Mouse (Mus musculus): ENCODE results near the gene Plet1.

The Plet1 gene

GRCm38 (mm10) chr9:50496151-50496505, 1.8 kb downstream of the Plet1 start:
- DNase-seq = no peak

GRCm38 (mm10) chr9:50496546-50496945, 2.2 kb downstream of the Plet1 start:
- no peak for DNase-seq

DNA sequence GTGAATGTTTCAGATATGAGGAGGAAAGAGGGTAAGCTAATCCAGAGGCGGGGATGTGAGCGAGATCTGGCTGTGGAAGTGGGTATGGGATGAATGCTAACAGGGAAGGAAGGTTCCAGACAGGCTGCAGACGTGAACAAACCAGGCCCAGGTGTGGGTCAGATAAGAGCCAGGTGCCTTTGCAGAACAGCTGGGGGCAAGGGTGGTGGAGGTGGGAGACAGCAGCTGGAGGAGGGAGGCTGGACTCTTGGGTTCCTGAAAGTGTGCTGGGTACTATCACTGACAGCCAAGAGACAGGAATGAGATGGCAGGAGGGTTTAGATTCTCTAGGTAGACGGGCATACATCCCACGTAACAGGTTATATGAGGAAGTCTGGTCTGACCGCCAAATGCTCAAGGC, 2.8 kb downstream of the Plet1 start:
- no peak for DNase-seq

DNA sequence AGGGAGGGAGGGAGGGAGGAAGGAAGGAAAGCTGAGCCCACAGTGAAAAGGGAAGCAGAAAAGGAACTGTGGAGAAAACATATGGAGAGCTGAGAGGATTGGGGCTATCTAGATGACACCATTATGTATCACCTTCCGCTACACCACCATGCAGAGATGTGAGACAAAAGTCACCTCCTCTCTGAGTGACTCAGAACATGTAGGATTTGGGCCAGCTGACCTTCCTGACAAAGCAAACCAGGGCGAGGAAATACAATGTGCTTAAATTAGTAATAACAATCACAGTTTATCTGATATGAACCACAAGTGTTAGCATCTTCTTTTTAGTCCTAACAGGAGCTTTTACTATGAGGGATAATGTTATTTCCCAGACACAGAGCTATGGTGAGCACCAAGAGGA, 3.2 kb downstream of the Plet1 start:
- no peak for DNase-seq

DNA sequence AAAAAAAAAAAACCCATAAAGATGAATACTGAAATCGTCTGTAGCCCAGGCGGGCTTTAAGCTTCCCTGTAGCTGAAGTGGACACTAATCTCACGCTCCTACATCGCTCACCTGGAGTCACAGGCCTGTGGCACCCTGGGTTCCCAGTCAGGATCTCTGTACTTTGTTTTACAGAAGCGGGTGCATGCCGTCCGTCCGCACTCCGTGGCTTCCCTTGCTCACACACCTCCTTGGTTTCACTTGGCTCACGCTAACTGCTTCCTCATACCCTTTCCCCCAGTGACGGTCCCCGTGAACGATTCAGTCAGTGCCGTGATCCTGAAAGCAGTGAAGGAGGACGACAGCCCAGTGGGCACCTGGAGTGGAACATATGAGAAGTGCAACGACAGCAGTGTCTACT, 4.5 kb downstream of the Plet1 start:
- no peak for DNase-seq

GRCm38 (mm10) chr9:50499781-50500180, 5.5 kb downstream of the Plet1 start:
- DNase-seq = no peak

- DNase-seq = no peak
Observed at GRCm38 (mm10) chr9:50500467-50500973, 6.2 kb downstream of the Plet1 start.

- no peak for DNase-seq
Observed at GRCm38 (mm10) chr9:50500974-50501501, 6.7 kb downstream of the Plet1 start.

DNA sequence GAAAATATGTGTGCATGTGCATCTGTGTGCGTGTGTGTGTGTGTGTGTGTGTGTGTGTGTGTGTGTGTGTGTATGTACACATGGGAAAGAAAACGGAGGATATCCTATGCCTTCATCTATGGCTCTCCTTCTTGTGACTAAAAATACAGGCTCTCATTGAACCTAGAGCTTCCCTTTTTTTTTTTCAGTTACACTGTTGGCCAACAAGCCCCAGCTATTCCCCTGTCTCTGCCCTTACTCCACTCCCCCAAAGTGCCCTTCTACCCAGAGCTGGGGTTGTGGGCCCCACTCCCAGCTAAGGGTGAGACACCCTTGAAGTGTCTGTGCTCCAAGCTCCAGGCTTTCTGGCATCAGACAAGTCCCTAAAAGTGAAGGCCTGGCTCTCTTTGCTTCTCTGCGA, 8.6 kb downstream of the Plet1 start:
- DNase-seq = no peak

DNA sequence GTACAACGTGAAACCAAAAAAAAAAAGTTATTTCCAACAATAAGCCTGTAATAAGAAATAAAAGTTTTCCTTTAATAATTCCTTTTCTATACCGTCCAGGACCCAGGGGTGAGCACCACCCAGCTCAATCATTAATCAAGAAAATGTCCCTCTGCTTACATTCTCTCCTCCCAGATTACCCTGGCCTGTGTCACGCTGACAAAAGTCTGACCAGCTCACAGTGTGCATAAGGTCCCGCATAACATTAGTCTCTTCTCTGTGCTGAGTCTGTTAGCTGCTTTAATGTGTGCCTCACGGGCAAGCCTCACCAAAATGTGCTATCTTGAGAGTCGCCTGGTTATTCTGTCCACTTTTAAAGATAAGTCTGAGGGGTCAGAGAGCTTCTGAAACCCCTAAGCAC, 11.1 kb downstream of the Plet1 start:
- DNase-seq = no peak

DNA sequence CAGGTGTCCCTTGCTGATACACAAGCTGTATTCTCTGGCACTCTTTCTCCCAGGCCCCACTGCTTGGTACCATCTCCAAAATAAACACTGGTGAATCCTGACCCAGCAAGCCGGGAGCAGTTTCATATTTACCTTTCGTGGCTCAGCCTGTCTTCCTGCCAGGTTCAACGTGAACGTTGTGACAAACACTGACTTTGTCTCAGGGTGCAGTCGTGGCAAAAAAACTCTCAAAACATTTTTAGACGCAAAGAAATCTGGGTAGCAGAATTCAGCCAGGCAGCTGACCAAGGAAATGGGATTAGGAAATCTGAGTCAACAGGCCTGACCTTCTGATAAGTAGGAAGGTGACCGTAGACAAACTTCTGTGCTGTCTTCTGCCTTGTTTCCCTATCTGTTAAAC, 13.2 kb downstream of the Plet1 start:
- no peak for DNase-seq

DNA sequence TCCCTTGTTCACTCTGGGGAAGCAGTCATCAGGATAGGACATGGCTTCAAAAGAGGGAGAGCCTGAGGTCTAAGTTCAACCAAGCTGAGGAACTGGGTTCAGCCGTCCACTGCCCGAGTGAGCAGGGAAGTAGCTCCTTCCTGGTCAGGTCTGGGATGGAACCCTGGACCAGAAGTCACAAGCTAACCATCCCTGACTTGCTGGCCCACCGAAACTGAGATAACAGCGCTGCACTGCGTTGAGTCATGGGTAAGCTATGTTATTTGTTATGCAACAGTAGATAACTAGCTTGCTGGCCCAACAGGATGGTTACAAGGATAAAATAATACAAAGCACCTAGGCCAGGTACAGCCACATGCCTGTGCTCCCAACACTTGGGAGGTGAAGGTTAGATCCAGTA, 21.1 kb downstream of the Plet1 start:
- DNase-seq = no peak

DNA sequence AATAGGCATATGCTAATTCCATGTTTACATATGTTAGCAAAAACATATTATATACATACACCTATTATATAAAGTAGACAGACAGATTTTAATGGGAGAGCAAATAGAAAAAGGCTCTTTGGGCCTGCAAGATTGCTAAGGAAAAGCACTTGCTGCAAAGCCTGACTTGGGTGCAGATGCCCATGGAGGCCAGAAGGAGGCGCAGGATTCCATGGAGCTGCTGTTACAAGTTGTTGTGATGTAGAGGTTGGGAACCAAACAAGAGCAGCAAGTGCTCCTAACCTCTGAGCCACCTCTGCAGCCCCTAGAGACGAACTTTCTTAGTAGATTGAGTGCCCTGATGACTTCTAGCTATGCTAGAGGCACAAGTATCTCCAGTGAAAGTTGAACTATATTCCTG, 24.5 kb downstream of the Plet1 start:
- DNase-seq = no peak

DNA sequence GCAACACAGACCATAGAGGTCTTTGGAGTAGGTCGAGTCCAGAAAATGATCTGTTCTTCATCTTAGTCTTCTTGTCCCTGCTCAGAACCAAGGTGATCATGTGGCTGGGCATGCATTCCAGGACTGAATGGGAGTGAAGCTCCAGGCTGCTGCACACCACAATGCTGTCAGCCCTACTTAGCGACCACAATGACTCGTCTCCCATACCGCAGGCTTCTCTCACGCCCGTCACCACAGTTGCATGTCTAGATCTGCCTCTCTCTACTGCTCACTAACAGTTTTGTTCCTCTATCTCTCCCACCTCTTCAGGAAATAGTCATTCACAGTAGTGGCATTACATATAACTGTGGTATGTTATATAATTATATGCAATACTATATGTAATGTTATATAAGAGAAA, 26.4 kb downstream of the Plet1 start:
- DNase-seq = no peak

GRCm38 (mm10) chr9:50521562-50521961, 27.2 kb downstream of the Plet1 start:
- DNase-seq = no peak

GRCm38 (mm10) chr9:50522574-50522973, 28.2 kb downstream of the Plet1 start:
- DNase-seq = no peak

GRCm38 (mm10) chr9:50524936-50525335, 30.6 kb downstream of the Plet1 start:
- no peak for DNase-seq

DNA sequence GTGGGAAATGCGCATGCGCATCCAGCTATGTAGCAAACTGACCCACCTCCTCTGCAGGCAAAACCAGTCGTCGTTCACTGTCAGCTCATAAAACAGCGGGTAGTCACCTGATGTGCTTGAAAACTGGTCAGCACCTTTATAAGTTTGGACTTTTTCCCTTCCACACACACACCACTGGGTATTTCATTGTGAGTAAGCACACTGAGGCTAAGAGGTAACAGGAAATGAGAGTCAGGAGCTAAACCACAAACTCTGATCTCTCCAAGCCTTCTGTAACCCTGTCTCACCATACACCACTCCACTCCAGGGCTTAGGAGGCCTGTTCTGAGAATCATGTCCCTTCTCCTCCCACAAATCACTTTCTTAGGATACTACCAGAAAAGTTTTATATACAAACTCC, 31.3 kb downstream of the Plet1 start:
- DNase-seq = no peak

GRCm38 (mm10) chr9:50527860-50528259, 33.5 kb downstream of the Plet1 start:
- DNase-seq = no peak

- DNase-seq = peak; percentile 97
Observed at GRCm38 (mm10) chr9:50528293-50528892, 34.1 kb downstream of the Plet1 start, which contains the start of gene Pts. Pts (minus strand) TSS chr9:50528724.

GRCm38 (mm10) chr9:50530890-50531289, 36.6 kb downstream of the Plet1 start:
- peak; percentile 27 for DNase-seq

DNA sequence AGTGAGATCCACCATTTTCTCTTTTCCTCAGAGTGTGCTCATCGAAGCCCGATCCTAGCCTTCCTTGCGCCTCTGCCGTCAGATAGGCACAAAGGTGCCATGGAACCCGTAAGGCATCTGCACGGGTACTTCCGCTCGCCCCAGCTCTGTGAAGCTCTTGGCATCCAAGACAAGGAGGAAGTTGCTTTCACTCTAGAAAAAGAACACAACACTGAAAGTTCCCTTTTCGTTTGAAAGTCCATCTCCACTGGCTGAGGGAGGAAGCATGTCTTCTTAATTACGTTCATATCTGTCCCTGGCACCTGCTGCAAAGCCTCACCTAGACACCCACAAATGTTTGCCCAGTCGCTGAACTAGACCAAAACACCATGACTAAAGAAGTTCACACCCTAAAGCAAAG, 39.0 kb downstream of the Plet1 start:
- no peak for DNase-seq

DNA sequence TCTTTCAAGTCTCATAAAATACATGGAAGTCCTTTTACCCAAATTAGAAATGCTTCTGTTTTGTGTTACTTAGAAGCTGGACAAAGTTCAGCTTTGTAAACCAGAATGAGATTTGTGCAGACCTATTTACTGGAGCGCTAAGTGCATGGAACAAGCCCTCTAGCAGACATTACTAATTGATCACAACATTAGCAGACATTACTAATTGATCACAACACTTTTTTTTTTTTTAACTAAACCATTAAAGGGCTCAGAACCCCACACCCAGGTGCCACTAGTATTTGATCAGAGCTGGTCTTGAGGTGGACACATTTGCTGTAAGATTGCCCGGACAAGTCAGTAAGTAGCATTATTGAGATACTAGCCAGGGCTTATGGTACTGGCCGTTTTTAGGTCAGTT, 39.5 kb downstream of the Plet1 start:
- no peak for DNase-seq

- no peak for DNase-seq
Observed at GRCm38 (mm10) chr9:50535930-50536329, 41.6 kb downstream of the Plet1 start.

DNA sequence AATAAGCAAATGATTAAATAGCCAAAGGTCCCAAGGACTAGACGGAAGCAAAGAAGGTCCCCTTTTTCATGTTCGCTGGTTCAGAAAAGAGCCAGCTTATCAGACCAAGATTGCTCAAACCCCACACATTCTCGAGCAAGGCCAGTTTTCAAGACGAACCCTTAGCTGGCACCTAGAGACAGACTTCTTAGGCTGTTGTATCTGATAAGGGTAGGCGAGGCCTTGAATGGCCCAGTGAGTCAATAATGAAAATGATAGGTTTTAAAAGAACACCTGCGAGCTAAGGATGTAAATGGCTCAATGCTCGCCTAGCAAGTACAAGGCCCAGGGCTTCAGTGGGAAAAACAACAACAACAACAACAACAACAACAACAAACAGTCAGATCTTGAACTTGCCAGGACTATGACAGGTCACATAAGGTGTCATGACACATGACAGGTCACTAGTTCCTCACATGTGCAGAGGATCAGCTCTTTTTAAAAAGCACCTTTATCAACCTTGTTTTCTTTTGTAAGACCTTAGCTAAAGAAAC, 42.3 kb downstream of the Plet1 start:
- DNase-seq = no peak
